Mouse (Mus musculus): Measurements from ENCODE around the gene Plaur. TPM values are rescaled to one million over a fixed set of nuclear protein-coding genes. Genes with fewer than 3 reads are reported as not detected.
A peak's percentile ranks its signal among the peaks of the same experiment; 100 is the strongest.
"Not testable (repeated sequence)": the region's sequence is repeated elsewhere in the genome, so short reads cannot be mapped to it uniquely, and the experiment has no call there.

Gene Plaur
- polyA plus RNA-seq, 1 experiment, result 85.4 TPM

- H3K4me1 ChIP-seq (ENCODE audit: control insufficient read depth, insufficient read depth, low read length), result no peaks in the 10 kb centered on the region
- 87% methylated on average over 7 of the region's 7 CpGs for WGBS
- no peak within 1 kb of the TSS for H3K27ac ChIP-seq (ENCODE audit: control insufficient read depth, insufficient read depth, low read depth, low read length, poor library complexity)
- H3K4me3 ChIP-seq (replicated peaks; ENCODE audit: control insufficient read depth, low read depth, low read length), result no peak within 1 kb of the TSS
- TF ChIP-seq CTCF (IDR thresholded peaks at IDR 0.05; ENCODE audit: control insufficient read depth, insufficient read depth, low read length), result no peak
- TF ChIP-seq POLR2A (IDR thresholded peaks at IDR 0.05; ENCODE audit: borderline replicate concordance, control insufficient read depth, low read depth, low read length), result no peak
Observed at GRCm38 (mm10) chr7:24512355-24512754, 50.1 kb downstream of the Plaur start, which contains the start of gene AC161166.1. TSS of gene AC161166.1 (minus strand) at chr7:24512455.

GRCm38 (mm10) chr7:24516319-24516718 lies 54.0 kb downstream of the Plaur start:
- not testable (repeated sequence) for H3K4me3 ChIP-seq (replicated peaks; ENCODE audit: control insufficient read depth, low read depth, low read length)
- WGBS, result 73% methylated on average over 8 of the region's 8 CpGs
- 0 out of 2 replicates have a peak, but pooled peaks have one; percentile 6 for TF ChIP-seq CTCF (IDR thresholded peaks at IDR 0.05; ENCODE audit: control insufficient read depth, insufficient read depth, low read length)

GRCm38 (mm10) chr7:24517077-24517476 lies 54.8 kb downstream of the Plaur start:
- no peak overlapping the region for H3K4me3 ChIP-seq (replicated peaks; ENCODE audit: control insufficient read depth, low read depth, low read length)
- no peaks in the 10 kb centered on the region for H3K4me1 ChIP-seq (ENCODE audit: control insufficient read depth, insufficient read depth, low read length)
- TF ChIP-seq POLR2A (IDR thresholded peaks at IDR 0.05; ENCODE audit: borderline replicate concordance, control insufficient read depth, low read depth, low read length) (no peak), CTCF (IDR thresholded peaks at IDR 0.05; ENCODE audit: control insufficient read depth, insufficient read depth, low read length) (no peak)
- 73% methylated on average over 5 of the region's 5 CpGs for WGBS
- no peak overlapping the region for H3K27ac ChIP-seq (ENCODE audit: control insufficient read depth, insufficient read depth, low read depth, low read length, poor library complexity)

More at GRCm38 (mm10) chr7:24516319-24516718, 54.0 kb downstream of the Plaur start:
- H3K4me1 ChIP-seq (ENCODE audit: control insufficient read depth, insufficient read depth, low read length); H3K27ac ChIP-seq (ENCODE audit: control insufficient read depth, insufficient read depth, low read depth, low read length, poor library complexity): not testable (repeated sequence)

GRCm38 (mm10) chr7:24517654-24518053 lies 55.4 kb downstream of the Plaur start:
- H3K4me1 ChIP-seq (ENCODE audit: control insufficient read depth, insufficient read depth, low read length), result no peaks in the 10 kb centered on the region
- H3K27ac ChIP-seq (ENCODE audit: control insufficient read depth, insufficient read depth, low read depth, low read length, poor library complexity), result no peak overlapping the region
- TF ChIP-seq CTCF (IDR thresholded peaks at IDR 0.05; ENCODE audit: control insufficient read depth, insufficient read depth, low read length) (no peak), POLR2A (IDR thresholded peaks at IDR 0.05; ENCODE audit: borderline replicate concordance, control insufficient read depth, low read depth, low read length) (no peak)
- WGBS, result 83% methylated on average over 6 of the region's 6 CpGs
- no peak overlapping the region for H3K4me3 ChIP-seq (replicated peaks; ENCODE audit: control insufficient read depth, low read depth, low read length)

- 51% methylated on average over 3 of the region's 3 CpGs for WGBS
- H3K27ac ChIP-seq (ENCODE audit: control insufficient read depth, insufficient read depth, low read depth, low read length, poor library complexity), result no peak overlapping the region
- H3K4me1 ChIP-seq (ENCODE audit: control insufficient read depth, insufficient read depth, low read length), result no peaks in the 10 kb centered on the region
- TF ChIP-seq POLR2A (IDR thresholded peaks at IDR 0.05; ENCODE audit: borderline replicate concordance, control insufficient read depth, low read depth, low read length), result no peak
- no peak for TF ChIP-seq CTCF (IDR thresholded peaks at IDR 0.05; ENCODE audit: control insufficient read depth, insufficient read depth, low read length)
- no peak overlapping the region for H3K4me3 ChIP-seq (replicated peaks; ENCODE audit: control insufficient read depth, low read depth, low read length)
Observed at GRCm38 (mm10) chr7:24519130-24519529, 56.8 kb downstream of the Plaur start.

- H3K27ac ChIP-seq (ENCODE audit: control insufficient read depth, insufficient read depth, low read depth, low read length, poor library complexity); H3K4me1 ChIP-seq (ENCODE audit: control insufficient read depth, insufficient read depth, low read length); H3K4me3 ChIP-seq (replicated peaks; ENCODE audit: control insufficient read depth, low read depth, low read length): not testable (repeated sequence)
- 78% methylated on average over 10 of the region's 10 CpGs for WGBS
Observed at GRCm38 (mm10) chr7:24520054-24520453, 57.8 kb downstream of the Plaur start.

- TF ChIP-seq CTCF (IDR thresholded peaks at IDR 0.05; ENCODE audit: control insufficient read depth, insufficient read depth, low read length) (no peak), POLR2A (IDR thresholded peaks at IDR 0.05; ENCODE audit: borderline replicate concordance, control insufficient read depth, low read depth, low read length) (no peak)
- Histone ChIP-seq H3K27ac (ENCODE audit: control insufficient read depth, insufficient read depth, low read depth, low read length, poor library complexity) (no peak overlapping the region), H3K4me1 (ENCODE audit: control insufficient read depth, insufficient read depth, low read length) (no peaks in the 10 kb centered on the region), H3K4me3 (replicated peaks; ENCODE audit: control insufficient read depth, low read depth, low read length) (no peak overlapping the region)
- 57% methylated on average over 5 of the region's 5 CpGs for WGBS
Observed at GRCm38 (mm10) chr7:24522805-24523204, 60.5 kb downstream of the Plaur start.

GRCm38 (mm10) chr7:24523723-24524122 lies 61.4 kb downstream of the Plaur start:
- WGBS, result 65% methylated on average over 6 of the region's 6 CpGs
- TF ChIP-seq CTCF (IDR thresholded peaks at IDR 0.05; ENCODE audit: control insufficient read depth, insufficient read depth, low read length) (no peak), POLR2A (IDR thresholded peaks at IDR 0.05; ENCODE audit: borderline replicate concordance, control insufficient read depth, low read depth, low read length) (no peak)
- H3K27ac ChIP-seq (ENCODE audit: control insufficient read depth, insufficient read depth, low read depth, low read length, poor library complexity), result no peak overlapping the region
- no peak overlapping the region for H3K4me3 ChIP-seq (replicated peaks; ENCODE audit: control insufficient read depth, low read depth, low read length)
- no peaks in the 10 kb centered on the region for H3K4me1 ChIP-seq (ENCODE audit: control insufficient read depth, insufficient read depth, low read length)

GRCm38 (mm10) chr7:24524978-24525377 lies 62.7 kb downstream of the Plaur start:
- Histone ChIP-seq H3K4me1 (ENCODE audit: control insufficient read depth, insufficient read depth, low read length) (no peaks in the 10 kb centered on the region), H3K27ac (ENCODE audit: control insufficient read depth, insufficient read depth, low read depth, low read length, poor library complexity) (no peak overlapping the region), H3K4me3 (replicated peaks; ENCODE audit: control insufficient read depth, low read depth, low read length) (no peak overlapping the region)
- 67% methylated on average over 6 of the region's 6 CpGs for WGBS
- TF ChIP-seq CTCF (IDR thresholded peaks at IDR 0.05; ENCODE audit: control insufficient read depth, insufficient read depth, low read length), result peak; percentile 1; the same call in 1 of the 2 replicates
- TF ChIP-seq POLR2A (IDR thresholded peaks at IDR 0.05; ENCODE audit: borderline replicate concordance, control insufficient read depth, low read depth, low read length), result no peak

Other genes starting within 250 kb of the Plaur start
- gene Zfp109, start 224.9 kb upstream of the Plaur start, polyA plus RNA-seq (2011; ENCODE audit: insufficient read depth, insufficient read length, low replicate concordance, missing spikeins), result 0.43 and 0.95 TPM in 2 replicates
- gene Zfp108, start 207.7 kb upstream of the Plaur start, polyA plus RNA-seq (2011; ENCODE audit: insufficient read depth, insufficient read length, low replicate concordance, missing spikeins), result not detected in 2 replicates
- not detected in 2 replicates for gene Zfp93, start 192.1 kb upstream of the Plaur start, polyA plus RNA-seq (2011; ENCODE audit: insufficient read depth, insufficient read length, low replicate concordance, missing spikeins)
- gene Zfp61, start 161.3 kb upstream of the Plaur start, polyA plus RNA-seq (2011; ENCODE audit: insufficient read depth, insufficient read length, low replicate concordance, missing spikeins), result 3.6 and 14.4 TPM in 2 replicates
- 1.9 and 5.4 TPM in 2 replicates for gene Zfp94, start 145.8 kb upstream of the Plaur start, polyA plus RNA-seq (2011; ENCODE audit: insufficient read depth, insufficient read length, low replicate concordance, missing spikeins)
- gene Tescl, start 128.5 kb upstream of the Plaur start, polyA plus RNA-seq (2011; ENCODE audit: insufficient read depth, insufficient read length, low replicate concordance, missing spikeins), result not detected in 2 replicates
- not detected in 2 replicates for gene Lypd5, start 113.3 kb upstream of the Plaur start, polyA plus RNA-seq (2011; ENCODE audit: insufficient read depth, insufficient read length, low replicate concordance, missing spikeins)
- gene Kcnn4, start 92.2 kb upstream of the Plaur start, polyA plus RNA-seq (2011; ENCODE audit: insufficient read depth, insufficient read length, low replicate concordance, missing spikeins), result 118 and 180 TPM in 2 replicates
- gene Smg9, start 62.9 kb upstream of the Plaur start, polyA plus RNA-seq (2011; ENCODE audit: insufficient read depth, insufficient read length, low replicate concordance, missing spikeins), result 32.3 and 59.7 TPM in 2 replicates
- not detected in 2 replicates for gene Irgc1, start 10.2 kb upstream of the Plaur start, polyA plus RNA-seq (2011; ENCODE audit: insufficient read depth, insufficient read length, low replicate concordance, missing spikeins)
- 1.4 TPM in 1 of 2 replicates, not detected in the other for gene Cadm4, start 19.5 kb downstream of the Plaur start, polyA plus RNA-seq (2011; ENCODE audit: insufficient read depth, insufficient read length, low replicate concordance, missing spikeins)
- 2.5 and 3.1 TPM in 2 replicates for gene Zfp428, start 44.5 kb downstream of the Plaur start, polyA plus RNA-seq (2011; ENCODE audit: insufficient read depth, insufficient read length, low replicate concordance, missing spikeins)
- gene AC161166.1, start 50.0 kb downstream of the Plaur start, polyA plus RNA-seq (2011; ENCODE audit: insufficient read depth, insufficient read length, low replicate concordance, missing spikeins), result not detected in 2 replicates
- gene Irgq, start 68.2 kb downstream of the Plaur start, polyA plus RNA-seq (2011; ENCODE audit: insufficient read depth, insufficient read length, low replicate concordance, missing spikeins), result 2.9 and 3.4 TPM in 2 replicates
- not detected in 2 replicates for gene Pinlyp, start 83.6 kb downstream of the Plaur start, polyA plus RNA-seq (2011; ENCODE audit: insufficient read depth, insufficient read length, low replicate concordance, missing spikeins)
- 67.2 and 129 TPM in 2 replicates for gene Xrcc1, start 83.8 kb downstream of the Plaur start, polyA plus RNA-seq (2011; ENCODE audit: insufficient read depth, insufficient read length, low replicate concordance, missing spikeins)
- 15.8 and 25.9 TPM in 2 replicates for gene Ethe1, start 125.1 kb downstream of the Plaur start, polyA plus RNA-seq (2011; ENCODE audit: insufficient read depth, insufficient read length, low replicate concordance, missing spikeins)
- gene Zfp575, start 125.2 kb downstream of the Plaur start, polyA plus RNA-seq (2011; ENCODE audit: insufficient read depth, insufficient read length, low replicate concordance, missing spikeins), result not detected in 2 replicates
- gene Phldb3, start 148.3 kb downstream of the Plaur start, polyA plus RNA-seq (2011; ENCODE audit: insufficient read depth, insufficient read length, low replicate concordance, missing spikeins), result 7.2 and 8.2 TPM in 2 replicates
- gene Lypd3, start 174.1 kb downstream of the Plaur start, polyA plus RNA-seq (2011; ENCODE audit: insufficient read depth, insufficient read length, low replicate concordance, missing spikeins), result not detected in 2 replicates
- not detected in 2 replicates for gene Tex101, start 214.2 kb downstream of the Plaur start, polyA plus RNA-seq (2011; ENCODE audit: insufficient read depth, insufficient read length, low replicate concordance, missing spikeins)
- not detected in 2 replicates for gene BC049730, start 246.8 kb downstream of the Plaur start, polyA plus RNA-seq (2011; ENCODE audit: insufficient read depth, insufficient read length, low replicate concordance, missing spikeins)

Data from bone marrow, adult 2 months (tissue).